Mouse (Mus musculus) MEL (cell line): ENCODE results near the gene Zfp65. TPM values are rescaled to one million over a fixed set of nuclear protein-coding genes. Genes with fewer than 3 reads are reported as not detected.

Source experiments
- DNase-seq: peaks from one replicate; pipeline ENCODE4 v3.0.0; 2011; ENCODE audit warnings: low read depth, low spot score
- H3K27ac ChIP-seq: 2 replicates; pipeline ENCODE4 v1.5.1; 2012; ENCODE audit warnings: low read depth, mild to moderate bottlenecking, control low read depth, low read length, moderate library complexity; ENCODE audit not compliant: control insufficient read depth
- H3K27me3 ChIP-seq, 2 experiments: fragments of 150-350 bp in 1 of 2; sonication (generic) in 1 of 2; 2 replicates each; pipeline ENCODE4 v1.6.1; 2012; ENCODE audit warnings: low read length in 2 of 2, mild to moderate bottlenecking in 2 of 2, improper control_type of control experiment in 1 of 2, moderate library complexity in 1 of 2; ENCODE audit not compliant: insufficient read depth in 2 of 2, control insufficient read depth in 1 of 2
- H3K36me3 ChIP-seq, 2 experiments: 2 replicates each; pipeline ENCODE4 v1.6.1; 2012 to 2014; ENCODE audit warnings: low read length in 2 of 2, improper control_type of control experiment in 1 of 2, inconsistent platforms in 1 of 2, mild to moderate bottlenecking in 1 of 2; ENCODE audit not compliant: insufficient read depth in 2 of 2, control insufficient read depth in 1 of 2
- H3K4me1 ChIP-seq, 2 experiments: fragments of 150-350 bp in 1 of 2; sonication (generic) in 1 of 2; 2 replicates each; pipeline ENCODE4 v1.6.1; 2012; ENCODE audit warnings: low read length in 2 of 2, improper control_type of control experiment in 1 of 2, mild to moderate bottlenecking in 1 of 2; ENCODE audit not compliant: insufficient read depth in 2 of 2, control insufficient read depth in 1 of 2
- H3K4me3 ChIP-seq, 2 experiments: fragments of 150-350 bp in 1 of 2; sonication (generic) in 1 of 2; 2 replicates each; pipeline ENCODE4 v1.5.1; 2012; ENCODE audit warnings: low read depth in 2 of 2, low read length in 2 of 2, mild to moderate bottlenecking in 2 of 2, moderate library complexity in 2 of 2, control low read depth in 1 of 2, improper control_type of control experiment in 1 of 2; ENCODE audit not compliant: control insufficient read depth in 1 of 2, insufficient read depth in 1 of 2
- H3K79me2 ChIP-seq: 2 replicates; pipeline ENCODE4 v1.6.1; 2012; ENCODE audit warnings: mild to moderate bottlenecking, low read length, moderate library complexity; ENCODE audit not compliant: control insufficient read depth, poor library complexity, insufficient read depth
- H3K9ac ChIP-seq: 2 replicates; pipeline ENCODE4 v1.6.1; 2012; ENCODE audit warnings: low read depth, mild to moderate bottlenecking, control low read depth, low read length, moderate library complexity; ENCODE audit not compliant: control insufficient read depth, poor library complexity, severe bottlenecking
- H3K9me3 ChIP-seq: fragments of 150-350 bp; sonication (generic); replicated peaks from 2 replicates; pipeline ENCODE4 v1.6.1; 2012; ENCODE audit warnings: mild to moderate bottlenecking, low read length, improper control_type of control experiment, moderate library complexity; ENCODE audit not compliant: insufficient read depth
- CHD2 ChIP-seq: IDR thresholded peaks from 2 replicates; pipeline ENCODE4 v1.6.1; 2011; ENCODE audit warnings: low read length, improper control_type of control experiment
- ELF1 ChIP-seq: IDR thresholded peaks from 2 replicates; pipeline ENCODE4 v1.6.1; 2014; ENCODE audit warnings: low read depth, mild to moderate bottlenecking, inconsistent platforms, low read length, improper control_type of control experiment, moderate library complexity
- ETS1 ChIP-seq: IDR thresholded peaks from 2 replicates; pipeline ENCODE4 v1.6.1; 2012; ENCODE audit warnings: low read depth, mild to moderate bottlenecking, inconsistent platforms, low read length, improper control_type of control experiment, moderate library complexity
- GABPA ChIP-seq: IDR thresholded peaks from 2 replicates; pipeline ENCODE4 v1.6.1; 2012; ENCODE audit warnings: low read depth, mild to moderate bottlenecking, inconsistent platforms, low read length, improper control_type of control experiment, moderate library complexity
- HCFC1 ChIP-seq: IDR thresholded peaks from 2 replicates; pipeline ENCODE4 v1.6.1; 2012; ENCODE audit warnings: low read depth, mild to moderate bottlenecking, inconsistent platforms, low read length, improper control_type of control experiment, moderate library complexity
- KAT2A ChIP-seq: conservative IDR thresholded peaks from 2 replicates; pipeline ENCODE4 v1.6.1; 2012; ENCODE audit warnings: low read depth, low read length, improper control_type of control experiment, inconsistent platforms
- MXI1 ChIP-seq: IDR thresholded peaks from 2 replicates; pipeline ENCODE4 v1.6.1; 2011; ENCODE audit warnings: mild to moderate bottlenecking, low read depth, low read length, improper control_type of control experiment
- MYB ChIP-seq: IDR thresholded peaks from 2 replicates; pipeline ENCODE4 v1.6.1; 2011; ENCODE audit warnings: mild to moderate bottlenecking, low read depth, low read length, improper control_type of control experiment
- NELFE ChIP-seq: IDR thresholded peaks from 2 replicates; pipeline ENCODE4 v1.6.1; 2011; ENCODE audit warnings: low read depth, low read length, improper control_type of control experiment
- POLR2A ChIP-seq, 2 experiments: IDR thresholded peaks; 2 replicates each; pipeline ENCODE4 v1.6.1; 2011 to 2012; ENCODE audit warnings: low read length in 2 of 2, mild to moderate bottlenecking in 2 of 2, control low read depth in 1 of 2, improper control_type of control experiment in 1 of 2, low read depth in 1 of 2, moderate library complexity in 1 of 2; ENCODE audit not compliant: control insufficient read depth in 1 of 2, insufficient read depth in 1 of 2, poor library complexity in 1 of 2
- POLR2AphosphoS2 ChIP-seq: IDR thresholded peaks from 2 replicates; pipeline ENCODE4 v1.6.1; 2011; ENCODE audit warnings: low read length, improper control_type of control experiment
- POLR2AphosphoS5 ChIP-seq: IDR thresholded peaks from 2 replicates; pipeline ENCODE4 v1.6.1; 2012; ENCODE audit warnings: low read depth, borderline replicate concordance, mild to moderate bottlenecking, inconsistent platforms, low read length, moderate library complexity, mixed read lengths
- RAD21 ChIP-seq: IDR thresholded peaks from 2 replicates; pipeline ENCODE4 v1.6.1; 2011; ENCODE audit warnings: mild to moderate bottlenecking, low read depth, low read length, improper control_type of control experiment
- RCOR1 ChIP-seq: IDR thresholded peaks from 2 replicates; pipeline ENCODE4 v1.6.1; 2012; ENCODE audit warnings: low read depth, mild to moderate bottlenecking, inconsistent platforms, low read length, improper control_type of control experiment
- SIN3A ChIP-seq: IDR thresholded peaks from 2 replicates; pipeline ENCODE4 v1.6.1; 2012; ENCODE audit warnings: low read length, improper control_type of control experiment, inconsistent platforms
- TAL1 ChIP-seq: IDR thresholded peaks from 2 replicates; pipeline ENCODE4 v1.6.1; 2012; ENCODE audit warnings: mild to moderate bottlenecking, inconsistent platforms, low read length, moderate library complexity, mixed read lengths
- TBP ChIP-seq: IDR thresholded peaks from 2 replicates; pipeline ENCODE4 v1.8.0; 2011; ENCODE audit warnings: low read depth, low read length, improper control_type of control experiment
- UBTF ChIP-seq: IDR thresholded peaks from 2 replicates; pipeline ENCODE4 v1.6.1; 2012; ENCODE audit warnings: low read depth, mild to moderate bottlenecking, inconsistent platforms, low read length, improper control_type of control experiment, moderate library complexity, borderline replicate concordance; ENCODE audit not compliant: insufficient read depth
- USF1 ChIP-seq: IDR thresholded peaks from 2 replicates; pipeline ENCODE4 v1.6.1; 2014; ENCODE audit warnings: low read depth, mild to moderate bottlenecking, inconsistent platforms, low read length, improper control_type of control experiment, moderate library complexity
- ZMIZ1 ChIP-seq: IDR thresholded peaks from 2 replicates; pipeline ENCODE4 v1.6.1; 2012; ENCODE audit warnings: low read depth, mild to moderate bottlenecking, inconsistent platforms, low read length, improper control_type of control experiment, moderate library complexity
- ZNF384 ChIP-seq: IDR thresholded peaks from 2 replicates; pipeline ENCODE4 v1.6.1; 2012; ENCODE audit warnings: low read depth, mild to moderate bottlenecking, inconsistent platforms, low read length, improper control_type of control experiment
- polyA plus RNA-seq, 2 experiments: library from polyadenylated mRNA; stranded (reverse) in 1 of 2; unstranded in 1 of 2; fragments of >175 nt in 1 of 2; fragments of >200 nt in 1 of 2; gene quantifications; 2 replicates each; pipeline versions ENCODE4 v1.2.1 to v1.2.4; 2012; ENCODE audit warnings: low replicate concordance in 2 of 2, low read depth in 1 of 2; ENCODE audit not compliant: insufficient read length in 2 of 2, insufficient read depth in 1 of 2, missing spikeins in 1 of 2
- total RNA-seq: library from RNA; depleted of rRNA; stranded (reverse); fragments of 300-350 nt; gene quantifications from 2 replicates; pipeline ENCODE4 v1.2.3, GENCODE M21; 2012

Zfp65 gene
- total and polyA plus RNA-seq, 3 experiments = 2.9 to 3.9 TPM; not detected in 1

- Histone ChIP-seq H3K36me3 (peaks cover 0 to 3% of the 10 kb centered on the region in 2 experiments; a peak in 1 of 4 replicates), H3K27me3 (no peaks in the 10 kb centered on the region), H3K27ac (peak within 1 kb of the TSS; percentile 28), H3K4me1 (no peaks in the 10 kb centered on the region; a peak in 2 of 4 replicates), H3K4me3 (peak within 1 kb of the TSS; percentile 66 to 76), H3K9me3 (no peaks in the 10 kb centered on the region), H3K79me2 (no peaks in the 10 kb centered on the region; the same call in 1 of the 2 replicates), H3K9ac (peak within 1 kb of the TSS; percentile 56)
- TF ChIP-seq POLR2AphosphoS2 (no peak), SIN3A (peak; percentile 69; the same call in 1 of the 2 replicates), RAD21 (no peak), RCOR1 (no peak), CHD2 (no peak), TBP (peak; percentile 57; the same call in 1 of the 2 replicates), ETS1 (no peak), ZNF384 (peak; percentile 44), KAT2A (peak; percentile 75), USF1 (no peak), MXI1 (peak; percentile 55; the same call in 1 of the 2 replicates), HCFC1 (peak; percentile 93), GABPA (no peak), ELF1 (peak; percentile 92)
- DNase-seq = peak; percentile 80
These were observed 25.6 kb upstream of the Zfp65 start, which contains the start of gene Zfp85 for GRCm38 (mm10) chr13:67754333-67755306. Gene Zfp85, minus strand, starts transcription at chr13:67755228.

- Histone ChIP-seq H3K27ac (no peak overlapping the region), H3K9ac (no peak overlapping the region)
- no peak for DNase-seq
- TF ChIP-seq UBTF = no peak
- TF ChIP-seq TAL1 = no peak
- no peak for TF ChIP-seq TBP
- no peak for TF ChIP-seq ZMIZ1
- no peak for TF ChIP-seq MYB
- no peak for TF ChIP-seq NELFE
- TF ChIP-seq POLR2A (IDR thresholded peaks at IDR 0.05; ENCODE audit: control insufficient read depth in 1 of 2, insufficient read depth in 1 of 2, low read depth in 1 of 2, low read length in 2 of 2, poor library complexity in 1 of 2) = no peak
- TF ChIP-seq POLR2AphosphoS5 = no peak
- TF ChIP-seq, all 39 proteins: peak for 0
- no peaks in the 10 kb centered on the region for H3K27me3 ChIP-seq
- no peaks in the 10 kb centered on the region for H3K4me1 ChIP-seq
- no peaks in the 10 kb centered on the region for H3K79me2 ChIP-seq
- H3K36me3 ChIP-seq = no peaks in the 10 kb centered on the region
- H3K4me3 ChIP-seq = no peak overlapping the region
- no peaks in the 10 kb centered on the region; the same call in 1 of the 2 replicates for H3K9me3 ChIP-seq
These were observed 14.9 kb upstream of the Zfp65 start for GRCm38 (mm10) chr13:67743896-67744295.
